Mouse (Mus musculus): ENCODE measurements around the gene Trpv5.

The Trpv5 gene

GRCm38 (mm10) chr6:41680669-41681068 lies at the start of gene Trpv5:
Gene Trpv5 (minus strand): TSS chr6:41680769.
- DNase-seq (ENCODE audit: low spot score): no peak

GRCm38 (mm10) chr6:41727989-41728609 lies 47.5 kb upstream of the Trpv5 start:
- DNase-seq (ENCODE audit: low spot score): no peak

GRCm38 (mm10) chr6:41721430-41721829 lies 40.9 kb upstream of the Trpv5 start:
- DNase-seq (ENCODE audit: low spot score): no peak

GRCm38 (mm10) chr6:41710281-41710680 lies 29.7 kb upstream of the Trpv5 start:
- DNase-seq (ENCODE audit: low spot score): no peak

GRCm38 (mm10) chr6:41706275-41706674 lies 25.7 kb upstream of the Trpv5 start:
- no peak for DNase-seq (ENCODE audit: low spot score)

GRCm38 (mm10) chr6:41704123-41704522 lies 23.6 kb upstream of the Trpv5 start, which contains the start of gene Kel:
Gene Kel (minus strand): TSS chr6:41704339.
- DNase-seq (ENCODE audit: low spot score): no peak

GRCm38 (mm10) chr6:41702928-41703327 lies 22.4 kb upstream of the Trpv5 start:
- DNase-seq (ENCODE audit: low spot score): no peak

- DNase-seq (ENCODE audit: low spot score): no peak
These were observed 20.7 kb upstream of the Trpv5 start for GRCm38 (mm10) chr6:41701245-41701644.

- DNase-seq (ENCODE audit: low spot score): no peak
These were observed 13.8 kb upstream of the Trpv5 start for GRCm38 (mm10) chr6:41694407-41694806.

- no peak for DNase-seq (ENCODE audit: low spot score)
These were observed 11.6 kb upstream of the Trpv5 start for GRCm38 (mm10) chr6:41692200-41692599.

GRCm38 (mm10) chr6:41685596-41685995 lies 5.0 kb upstream of the Trpv5 start:
- DNase-seq (ENCODE audit: low spot score): no peak

GRCm38 (mm10) chr6:41684911-41685310 lies 4.3 kb upstream of the Trpv5 start:
- DNase-seq (ENCODE audit: low spot score): no peak

GRCm38 (mm10) chr6:41684131-41684530 lies 3.6 kb upstream of the Trpv5 start, which contains the start of gene Llcfc1:
Gene Llcfc1 (plus strand): TSS chr6:41684431.
- no peak for DNase-seq (ENCODE audit: low spot score)

- no peak for DNase-seq (ENCODE audit: low spot score)
These were observed 1.1 kb upstream of the Trpv5 start for GRCm38 (mm10) chr6:41681656-41682055.

- DNase-seq (ENCODE audit: low spot score): no peak
These were observed 4.0 kb downstream of the Trpv5 start for GRCm38 (mm10) chr6:41676530-41676929.

- DNase-seq (ENCODE audit: low spot score): peak; percentile 37
These were observed 18.2 kb downstream of the Trpv5 start for GRCm38 (mm10) chr6:41662320-41662719.

- DNase-seq (ENCODE audit: low spot score): no peak
These were observed 22.1 kb downstream of the Trpv5 start for GRCm38 (mm10) chr6:41658487-41658886.

- DNase-seq (ENCODE audit: low spot score): no peak
These were observed 25.9 kb downstream of the Trpv5 start for GRCm38 (mm10) chr6:41654648-41655047.

- no peak for DNase-seq (ENCODE audit: low spot score)
These were observed 27.4 kb downstream of the Trpv5 start for GRCm38 (mm10) chr6:41653173-41653572.

GRCm38 (mm10) chr6:41646672-41647071 lies 33.9 kb downstream of the Trpv5 start:
- DNase-seq (ENCODE audit: low spot score): no peak

GRCm38 (mm10) chr6:41646220-41646619 lies 34.3 kb downstream of the Trpv5 start:
- DNase-seq (ENCODE audit: low spot score): no peak

GRCm38 (mm10) chr6:41643227-41643626 lies 37.3 kb downstream of the Trpv5 start:
- no peak for DNase-seq (ENCODE audit: low spot score)

GRCm38 (mm10) chr6:41642765-41643164 lies 37.8 kb downstream of the Trpv5 start:
- DNase-seq (ENCODE audit: low spot score): no peak

- no peak for DNase-seq (ENCODE audit: low spot score)
These were observed 39.2 kb downstream of the Trpv5 start for GRCm38 (mm10) chr6:41641173-41641866.

Measured in embryo, embryonic 10.5 days (tissue).